Mouse (Mus musculus) stomach, embryonic 15.5 days (tissue): Measurements from ENCODE around the gene Zfp618. TPM values are rescaled to one million over a fixed set of nuclear protein-coding genes. Genes with fewer than 3 reads are reported as not detected.

Experiments used
- ATAC-seq: fragments of 200-750 bp; cut with Nextera tagmentation; 2 replicates; pipeline ENCODE4 v1.8.0; 2017; ENCODE audit warnings: low read depth, moderate number of reproducible peaks, moderate TSS enrichment; ENCODE audit not compliant: insufficient read depth, low FRiP score
- H3K27ac ChIP-seq: fragments of 300-500 bp; sonication (generic); 2 replicates; pipeline ENCODE4 v1.5.1; 2015; ENCODE audit warnings: mild to moderate bottlenecking, inconsistent platforms
- H3K27me3 ChIP-seq: fragments of 300-500 bp; sonication (generic); replicated peaks from 2 replicates; pipeline ENCODE4 v1.6.1; 2015; ENCODE audit warnings: inconsistent platforms
- H3K36me3 ChIP-seq: fragments of 300-500 bp; sonication (generic); 2 replicates; pipeline ENCODE4 v1.6.1; 2015; ENCODE audit warnings: inconsistent platforms
- H3K4me1 ChIP-seq: fragments of 300-500 bp; sonication (generic); 2 replicates; pipeline ENCODE4 v1.6.1; 2015; ENCODE audit warnings: inconsistent platforms
- H3K4me2 ChIP-seq: fragments of 300-500 bp; sonication (generic); 2 replicates; pipeline ENCODE4 v1.6.1; 2015; ENCODE audit warnings: mild to moderate bottlenecking, inconsistent platforms
- H3K4me3 ChIP-seq: fragments of 300-500 bp; sonication (generic); replicated peaks from 2 replicates; pipeline ENCODE4 v1.5.1; 2015; ENCODE audit warnings: inconsistent platforms
- H3K9ac ChIP-seq: fragments of 300-500 bp; sonication (generic); 2 replicates; pipeline ENCODE4 v1.6.1; 2015; ENCODE audit warnings: inconsistent platforms
- H3K9me3 ChIP-seq: fragments of 300-500 bp; sonication (generic); 2 replicates; pipeline ENCODE4 v1.6.1; 2016; ENCODE audit warnings: inconsistent platforms
- WGBS: fragments of 180-500 bp; shearing (Covaris S2); methylation state at CpG from one replicate; pipeline ENCODE4 v1.1.7; 2015; 5-methylcytosine and 5-hydroxymethylcytosine counted together
- polyA plus RNA-seq: library from polyadenylated mRNA; unstranded; fragments of >200 nt; fragmentation: Nextera tagmentation; extraction: Ambion mirVana; gene quantifications from 2 replicates; pipeline ENCODE4 v1.2.1, GENCODE M21; 2015

Zfp618 gene
- polyA plus RNA-seq, 1 experiment from 2014 or later, result 17.0 TPM

DNA sequence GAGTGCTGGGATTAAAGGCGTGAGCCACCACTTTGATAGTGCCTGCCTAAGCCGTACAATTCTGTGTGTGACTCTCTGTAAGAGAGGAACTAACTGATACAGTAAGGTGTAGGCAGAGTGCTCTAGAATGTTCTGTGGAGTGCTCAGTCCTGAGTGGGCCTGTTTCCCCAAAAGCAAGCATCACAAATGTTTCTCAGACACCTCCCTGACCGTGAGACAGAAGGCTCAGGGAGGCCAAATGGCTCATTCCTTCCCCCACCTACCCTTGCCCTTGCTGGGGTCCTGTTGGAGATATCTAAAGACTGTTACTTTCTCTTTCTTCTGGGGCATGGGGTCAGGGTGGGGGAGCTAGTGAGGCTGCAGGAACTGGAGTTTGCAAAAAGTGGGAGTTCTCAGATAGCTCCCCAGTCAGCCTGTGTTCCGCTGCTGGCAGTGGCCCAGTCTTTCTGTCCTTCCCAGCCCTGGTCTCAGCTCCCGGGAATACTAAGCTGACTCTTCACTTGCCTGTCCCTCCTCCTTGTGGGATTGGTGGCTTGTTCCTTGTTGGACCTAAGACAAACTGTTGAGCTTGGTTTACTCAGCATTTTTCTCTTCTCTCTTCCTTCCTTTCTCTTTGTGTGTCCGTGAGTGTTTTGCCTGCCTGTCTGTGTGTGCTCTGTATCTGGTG lies 55.8 kb downstream of the Zfp618 start:
- H3K9me3 ChIP-seq, result no peaks in the 10 kb centered on the region
- peak overlapping the region; percentile 40; the same call in 1 of the 2 replicates for H3K27ac ChIP-seq
- 54% methylated on average over 6 of the region's 6 CpGs for WGBS
- H3K27me3 ChIP-seq, result no peaks in the 10 kb centered on the region
- no peak for ATAC-seq
- no peak overlapping the region for H3K4me2 ChIP-seq
- H3K9ac ChIP-seq, result no peak overlapping the region
- peaks cover 12% of the 10 kb centered on the region for H3K4me1 ChIP-seq
- H3K4me3 ChIP-seq, result no peak overlapping the region
- H3K36me3 ChIP-seq, result no peaks in the 10 kb centered on the region

DNA sequence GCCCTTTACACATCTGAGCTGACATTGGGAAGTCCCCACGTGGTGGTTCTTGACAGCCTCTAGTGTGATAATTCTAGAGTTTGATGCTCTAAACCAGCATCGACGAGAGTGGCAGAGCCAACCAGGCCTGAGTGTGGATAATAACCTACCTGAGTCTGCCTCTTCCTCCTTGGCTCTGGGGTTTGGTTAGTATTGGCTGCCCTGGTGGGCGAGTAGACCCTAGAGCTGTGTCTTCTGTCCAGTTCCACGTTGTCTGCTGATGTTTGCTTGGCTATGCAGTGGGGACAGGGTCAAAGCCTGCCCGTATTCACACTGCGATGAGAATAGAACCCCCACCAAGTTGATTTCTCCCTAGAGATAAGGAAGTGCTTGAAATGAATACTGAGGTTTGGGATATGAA lies 58.1 kb downstream of the Zfp618 start:
- H3K9ac ChIP-seq, result no peak overlapping the region
- H3K27ac ChIP-seq, result no peak overlapping the region
- H3K4me3 ChIP-seq, result no peak overlapping the region
- H3K4me1 ChIP-seq, result peaks cover 12% of the 10 kb centered on the region
- no peaks in the 10 kb centered on the region for H3K27me3 ChIP-seq
- no peaks in the 10 kb centered on the region for H3K36me3 ChIP-seq
- H3K9me3 ChIP-seq, result no peaks in the 10 kb centered on the region
- H3K4me2 ChIP-seq, result no peak overlapping the region
- no peak for ATAC-seq
- 90% methylated on average over 7 of the region's 7 CpGs for WGBS

- Histone ChIP-seq H3K4me2 (no peak overlapping the region), H3K4me1 (peaks cover 12% of the 10 kb centered on the region), H3K9ac (no peak overlapping the region), H3K27ac (no peak overlapping the region), H3K27me3 (no peaks in the 10 kb centered on the region), H3K4me3 (no peak overlapping the region), H3K9me3 (no peaks in the 10 kb centered on the region), H3K36me3 (no peaks in the 10 kb centered on the region)
- 93% methylated on average over 7 of the region's 7 CpGs for WGBS
- ATAC-seq, result no peak
Measured at GRCm38 (mm10) chr4:63024098-63024497, 58.7 kb downstream of the Zfp618 start.

- no peak for ATAC-seq
- Histone ChIP-seq H3K4me3 (no peak overlapping the region), H3K36me3 (no peaks in the 10 kb centered on the region), H3K4me2 (no peak overlapping the region), H3K9ac (no peak overlapping the region), H3K27ac (no peak overlapping the region), H3K27me3 (no peaks in the 10 kb centered on the region), H3K4me1 (peaks cover 6% of the 10 kb centered on the region), H3K9me3 (no peaks in the 10 kb centered on the region)
- 77% methylated on average over 9 of the region's 9 CpGs for WGBS
Measured at GRCm38 (mm10) chr4:63024734-63025256, 59.4 kb downstream of the Zfp618 start.

- Histone ChIP-seq H3K27ac (no peak overlapping the region), H3K27me3 (no peaks in the 10 kb centered on the region), H3K4me2 (no peak overlapping the region), H3K4me1 (peaks cover 4% of the 10 kb centered on the region), H3K9me3 (no peaks in the 10 kb centered on the region), H3K9ac (no peak overlapping the region), H3K4me3 (no peak overlapping the region), H3K36me3 (no peaks in the 10 kb centered on the region)
- 92% methylated on average over 9 of the region's 9 CpGs for WGBS
- ATAC-seq, result no peak
Measured at GRCm38 (mm10) chr4:63025306-63025705, 59.9 kb downstream of the Zfp618 start.

- 89% methylated on average over 3 of the region's 3 CpGs for WGBS
- Histone ChIP-seq H3K36me3 (no peaks in the 10 kb centered on the region), H3K4me3 (no peak overlapping the region), H3K9me3 (no peaks in the 10 kb centered on the region), H3K9ac (no peak overlapping the region), H3K27me3 (no peaks in the 10 kb centered on the region), H3K27ac (no peak overlapping the region), H3K4me2 (no peak overlapping the region), H3K4me1 (peaks cover under 1% of the 10 kb centered on the region)
- ATAC-seq, result peak; percentile 4; the same call in 1 of the 2 replicates
Measured at GRCm38 (mm10) chr4:63026286-63026685, 60.9 kb downstream of the Zfp618 start.

GRCm38 (mm10) chr4:63027451-63027850 lies 62.1 kb downstream of the Zfp618 start:
- H3K4me3 ChIP-seq, result no peak overlapping the region
- no peak overlapping the region for H3K4me2 ChIP-seq
- peaks cover 5% of the 10 kb centered on the region for H3K4me1 ChIP-seq
- no peak for ATAC-seq
- no peak overlapping the region for H3K27ac ChIP-seq
- H3K36me3 ChIP-seq, result no peaks in the 10 kb centered on the region
- no peaks in the 10 kb centered on the region for H3K27me3 ChIP-seq
- H3K9ac ChIP-seq, result no peak overlapping the region
- H3K9me3 ChIP-seq, result no peaks in the 10 kb centered on the region

DNA sequence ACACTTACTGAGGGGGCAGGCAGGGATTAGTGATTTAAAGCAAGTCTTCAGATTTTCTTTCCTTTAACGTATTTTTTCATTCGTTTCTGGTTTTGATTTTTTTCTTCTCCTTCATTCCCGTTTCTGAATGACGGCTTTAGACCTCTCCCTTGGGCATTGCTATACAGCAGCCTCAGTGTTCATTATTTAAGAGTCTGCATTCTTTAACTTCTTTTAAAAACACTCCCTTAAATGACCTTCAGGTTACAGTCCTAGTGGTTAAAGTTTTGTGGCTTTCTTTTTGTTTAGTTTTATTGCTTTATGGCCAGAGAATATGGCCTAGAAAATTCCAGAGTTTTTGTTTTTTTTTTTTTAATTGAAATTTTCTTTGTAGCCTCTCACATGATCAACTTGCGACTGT lies 64.8 kb downstream of the Zfp618 start:
- no peak overlapping the region for H3K4me2 ChIP-seq
- H3K9me3 ChIP-seq, result no peaks in the 10 kb centered on the region
- no peak overlapping the region for H3K27ac ChIP-seq
- peaks cover 15% of the 10 kb centered on the region for H3K4me1 ChIP-seq
- H3K9ac ChIP-seq, result no peak overlapping the region
- WGBS, result 53% methylated on average over 5 of the region's 5 CpGs
- H3K36me3 ChIP-seq, result no peaks in the 10 kb centered on the region
- ATAC-seq, result no peak
- H3K27me3 ChIP-seq, result no peaks in the 10 kb centered on the region
- no peak overlapping the region for H3K4me3 ChIP-seq

DNA sequence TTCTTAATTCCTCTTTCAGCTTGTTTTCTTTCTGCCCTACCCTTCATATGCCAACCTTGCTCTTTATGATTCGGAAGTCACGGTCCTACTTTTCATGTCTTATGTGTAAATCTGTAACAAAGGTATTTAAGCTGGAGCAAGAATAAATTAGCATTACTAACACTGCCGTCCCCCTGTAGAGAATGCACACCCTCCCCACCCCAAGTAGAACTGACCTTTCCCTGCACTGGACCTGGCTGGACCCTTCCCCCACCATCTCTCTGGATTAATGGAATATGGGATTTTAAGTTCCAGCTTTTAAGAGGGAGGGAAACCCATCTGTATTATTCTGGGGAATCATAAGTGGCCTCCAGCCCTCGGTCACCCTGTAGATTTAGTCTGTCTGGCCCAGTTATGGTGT lies 65.9 kb downstream of the Zfp618 start:
- WGBS, result 75% methylated on average over 4 of the region's 4 CpGs
- Histone ChIP-seq H3K9me3 (no peaks in the 10 kb centered on the region), H3K9ac (no peak overlapping the region), H3K27ac (peak overlapping the region; percentile 85; the same call in 1 of the 2 replicates), H3K4me1 (peaks cover 18% of the 10 kb centered on the region), H3K4me2 (no peak overlapping the region), H3K4me3 (no peak overlapping the region), H3K27me3 (no peaks in the 10 kb centered on the region), H3K36me3 (no peaks in the 10 kb centered on the region)
- no peak for ATAC-seq

- H3K4me2 ChIP-seq, result peak overlapping the region; percentile 22; the same call in 1 of the 2 replicates
- H3K27ac ChIP-seq, result peak overlapping the region; percentile 87
- 60% methylated on average over 9 of the region's 9 CpGs for WGBS
- no peaks in the 10 kb centered on the region for H3K36me3 ChIP-seq
- H3K4me3 ChIP-seq, result no peak overlapping the region
- H3K9ac ChIP-seq, result no peak overlapping the region
- peaks cover 28% of the 10 kb centered on the region for H3K4me1 ChIP-seq
- ATAC-seq, result peak; percentile 73
- no peaks in the 10 kb centered on the region for H3K27me3 ChIP-seq
- H3K9me3 ChIP-seq, result no peaks in the 10 kb centered on the region
Measured at GRCm38 (mm10) chr4:63032581-63033006, 67.2 kb downstream of the Zfp618 start.

- Histone ChIP-seq H3K9ac (no peak overlapping the region), H3K36me3 (no peaks in the 10 kb centered on the region), H3K4me1 (peaks cover 29% of the 10 kb centered on the region), H3K4me3 (no peak overlapping the region), H3K27ac (peak overlapping the region; percentile 87; the same call in 1 of the 2 replicates), H3K27me3 (no peaks in the 10 kb centered on the region), H3K9me3 (no peaks in the 10 kb centered on the region), H3K4me2 (no peak overlapping the region)
- ATAC-seq, result no peak
- WGBS, result 43% methylated on average over 5 of the region's 5 CpGs
Measured at GRCm38 (mm10) chr4:63033724-63034123, 68.4 kb downstream of the Zfp618 start.

GRCm38 (mm10) chr4:63035991-63036390 lies 70.6 kb downstream of the Zfp618 start:
- H3K27me3 ChIP-seq, result no peaks in the 10 kb centered on the region
- no peak for ATAC-seq
- no peak overlapping the region for H3K9ac ChIP-seq
- no peaks in the 10 kb centered on the region for H3K9me3 ChIP-seq
- peaks cover 29% of the 10 kb centered on the region for H3K4me1 ChIP-seq
- 81% methylated on average over 7 of the region's 7 CpGs for WGBS
- no peak overlapping the region for H3K27ac ChIP-seq
- no peaks in the 10 kb centered on the region for H3K36me3 ChIP-seq
- no peak overlapping the region for H3K4me2 ChIP-seq
- H3K4me3 ChIP-seq, result no peak overlapping the region
